Mouse (Mus musculus) liver, embryonic 11.5 days (tissue): Measurements from ENCODE around the gene Lrp5. TPM values are rescaled to one million over a fixed set of nuclear protein-coding genes. Genes with fewer than 3 reads are reported as not detected.

Source experiments
- ATAC-seq: fragments of 200-750 bp; cut with Nextera tagmentation; replicated peaks from 2 replicates; pipeline ENCODE4 v1.8.0; 2017; ENCODE audit warnings: moderate number of reproducible peaks, mild to moderate bottlenecking, moderate TSS enrichment, moderate library complexity; ENCODE audit not compliant: low FRiP score
- DNase-seq: peaks from one replicate; pipeline ENCODE4 v3.0.0-alpha.2; 2017; ENCODE audit warnings: low spot score
- H3K27ac ChIP-seq: fragments of 300-500 bp; sonication (generic); 2 replicates; pipeline ENCODE4 v1.5.1; 2014; ENCODE audit warnings: mild to moderate bottlenecking, low read depth, low read length, control low read depth
- H3K27me3 ChIP-seq: fragments of 300-500 bp; sonication (generic); replicated peaks from 2 replicates; pipeline ENCODE4 v1.6.1; 2014; ENCODE audit warnings: low read length, mixed read lengths; ENCODE audit not compliant: control insufficient read depth, insufficient read depth
- H3K36me3 ChIP-seq: fragments of 300-500 bp; sonication (generic); 2 replicates; pipeline ENCODE4 v1.6.1; 2014; ENCODE audit warnings: mild to moderate bottlenecking, low read length, moderate library complexity, mixed read lengths; ENCODE audit not compliant: control insufficient read depth, insufficient read depth
- H3K4me1 ChIP-seq: fragments of 300-500 bp; sonication (generic); replicated peaks from 2 replicates; pipeline ENCODE4 v1.6.1; 2014; ENCODE audit warnings: low read length, mixed read lengths; ENCODE audit not compliant: control insufficient read depth, insufficient read depth
- H3K4me2 ChIP-seq: fragments of 300-500 bp; sonication (generic); 2 replicates; pipeline ENCODE4 v1.6.1; 2014; ENCODE audit warnings: mild to moderate bottlenecking, control low read depth, moderate library complexity
- H3K4me3 ChIP-seq: fragments of 300-500 bp; sonication (generic); 2 replicates; pipeline ENCODE4 v1.5.1; 2014; ENCODE audit warnings: low read depth, low read length, control low read depth
- H3K9ac ChIP-seq: fragments of 300-500 bp; sonication (generic); 2 replicates; pipeline ENCODE4 v1.6.1; 2014; ENCODE audit warnings: low read depth, low read length, control low read depth
- H3K9me3 ChIP-seq: fragments of 300-500 bp; sonication (generic); 2 replicates; pipeline ENCODE4 v1.6.1; 2016; ENCODE audit warnings: low read length, inconsistent platforms, mixed read lengths; ENCODE audit not compliant: control insufficient read depth
- whole genome bisulfite sequencing: fragments of 180-500 bp; shearing (Covaris S2); extraction: QIAGEN DNeasy Blood & Tissue Kit; methylation state at CpG from one replicate; pipeline ENCODE4 v1.1.7; 2014; 5-methylcytosine and 5-hydroxymethylcytosine counted together
- polyA plus RNA-seq: library from polyadenylated mRNA; unstranded; fragments of >200 nt; fragmentation: Nextera tagmentation; extraction: Ambion mirVana; gene quantifications from 2 replicates; pipeline ENCODE4 v1.2.1, GENCODE M21; 2014

Gene Lrp5
- polyA plus RNA-seq, 1 experiment from 2014 or later: 6.3 TPM

GRCm38 (mm10) chr19:3654940-3655339, 31.4 kb downstream of the Lrp5 start:
- H3K27ac ChIP-seq: no peak overlapping the region
- H3K36me3 ChIP-seq: peaks cover 30% of the 10 kb centered on the region
- H3K9me3 ChIP-seq: peaks cover 5% of the 10 kb centered on the region; the same call in 1 of the 2 replicates
- DNase-seq (no peak), ATAC-seq (no peak; the same call in 1 of the 2 replicates)
- no peak overlapping the region for H3K4me2 ChIP-seq
- 62% methylated on average over 4 of the region's 4 CpGs for WGBS
- no peaks in the 10 kb centered on the region for H3K27me3 ChIP-seq
- no peak overlapping the region for H3K9ac ChIP-seq
- no peak overlapping the region for H3K4me3 ChIP-seq
- H3K4me1 ChIP-seq: peaks cover 12% of the 10 kb centered on the region; the same call in 1 of the 2 replicates

GRCm38 (mm10) chr19:3654058-3654457, 32.3 kb downstream of the Lrp5 start:
- WGBS: 72% methylated on average over 5 of the region's 5 CpGs

GRCm38 (mm10) chr19:3653508-3653907, 32.9 kb downstream of the Lrp5 start:
- ATAC-seq (no peak), DNase-seq (no peak)
- Histone ChIP-seq H3K9ac (no peak overlapping the region), H3K4me2 (no peak overlapping the region), H3K9me3 (peaks cover 5% of the 10 kb centered on the region; the same call in 1 of the 2 replicates), H3K4me3 (no peak overlapping the region), H3K36me3 (peaks cover 21% of the 10 kb centered on the region), H3K27me3 (no peaks in the 10 kb centered on the region), H3K27ac (no peak overlapping the region), H3K4me1 (peaks cover 15% of the 10 kb centered on the region; the same call in 1 of the 2 replicates)
- 80% methylated on average over 4 of the region's 4 CpGs for WGBS

More at GRCm38 (mm10) chr19:3654058-3654457, 32.3 kb downstream of the Lrp5 start:
- no peak overlapping the region for H3K9ac ChIP-seq
- ATAC-seq: no peak
- peak overlapping the region; percentile 11; the same call in 1 of the 2 replicates for H3K27ac ChIP-seq
- H3K9me3 ChIP-seq: peaks cover 5% of the 10 kb centered on the region; the same call in 1 of the 2 replicates
- H3K4me2 ChIP-seq: no peak overlapping the region
- no peak for DNase-seq
- no peak overlapping the region for H3K4me3 ChIP-seq
- peaks cover 25% of the 10 kb centered on the region for H3K36me3 ChIP-seq
- H3K4me1 ChIP-seq: peaks cover 12% of the 10 kb centered on the region; the same call in 1 of the 2 replicates
- H3K27me3 ChIP-seq: no peaks in the 10 kb centered on the region

- peaks cover 18% of the 10 kb centered on the region for H3K36me3 ChIP-seq
- H3K9me3 ChIP-seq: no peaks in the 10 kb centered on the region
- H3K4me1 ChIP-seq: peaks cover 15% of the 10 kb centered on the region
- H3K4me2 ChIP-seq: no peak overlapping the region
- H3K9ac ChIP-seq: no peak overlapping the region
- DNase-seq (no peak), ATAC-seq (no peak)
- H3K27me3 ChIP-seq: no peaks in the 10 kb centered on the region
- 97% methylated on average over 13 of the region's 13 CpGs for WGBS
- H3K27ac ChIP-seq: no peak overlapping the region
- H3K4me3 ChIP-seq: no peak overlapping the region
Observed at GRCm38 (mm10) chr19:3651989-3652388, 34.4 kb downstream of the Lrp5 start.

GRCm38 (mm10) chr19:3651220-3651619, 35.1 kb downstream of the Lrp5 start:
- 96% methylated on average over 3 of the region's 3 CpGs for WGBS
- no peak overlapping the region for H3K9ac ChIP-seq
- H3K27ac ChIP-seq: no peak overlapping the region
- DNase-seq (no peak), ATAC-seq (no peak)
- peaks cover 18% of the 10 kb centered on the region for H3K36me3 ChIP-seq
- no peak overlapping the region for H3K4me2 ChIP-seq
- no peaks in the 10 kb centered on the region for H3K27me3 ChIP-seq
- H3K4me1 ChIP-seq: peaks cover 13% of the 10 kb centered on the region
- no peaks in the 10 kb centered on the region for H3K9me3 ChIP-seq
- H3K4me3 ChIP-seq: no peak overlapping the region

GRCm38 (mm10) chr19:3650448-3650847, 35.9 kb downstream of the Lrp5 start:
- Histone ChIP-seq H3K9me3 (no peaks in the 10 kb centered on the region), H3K27me3 (no peaks in the 10 kb centered on the region), H3K9ac (no peak overlapping the region), H3K36me3 (peaks cover 18% of the 10 kb centered on the region), H3K4me3 (no peak overlapping the region), H3K27ac (no peak overlapping the region), H3K4me1 (peaks cover 11% of the 10 kb centered on the region), H3K4me2 (no peak overlapping the region)
- 86% methylated on average over 3 of the region's 3 CpGs for WGBS
- DNase-seq (no peak), ATAC-seq (no peak)

- Histone ChIP-seq H3K4me1 (peaks cover 3% of the 10 kb centered on the region), H3K4me3 (no peak overlapping the region), H3K36me3 (peaks cover 18% of the 10 kb centered on the region), H3K27me3 (no peaks in the 10 kb centered on the region), H3K4me2 (no peak overlapping the region), H3K9me3 (no peaks in the 10 kb centered on the region), H3K27ac (no peak overlapping the region), H3K9ac (no peak overlapping the region)
- DNase-seq (no peak), ATAC-seq (0 out of 2 replicates have a peak, but pooled peaks have one; percentile 30)
- WGBS: 82% methylated on average over 9 of the region's 11 CpGs
Observed at GRCm38 (mm10) chr19:3648830-3649450, 37.4 kb downstream of the Lrp5 start.

GRCm38 (mm10) chr19:3647999-3648398, 38.4 kb downstream of the Lrp5 start:
- Histone ChIP-seq H3K4me1 (peaks cover 3% of the 10 kb centered on the region), H3K9me3 (no peaks in the 10 kb centered on the region), H3K27me3 (no peaks in the 10 kb centered on the region), H3K36me3 (peaks cover 22% of the 10 kb centered on the region), H3K4me3 (no peak overlapping the region), H3K9ac (no peak overlapping the region), H3K4me2 (no peak overlapping the region), H3K27ac (no peak overlapping the region)
- 87% methylated on average over 3 of the region's 3 CpGs for WGBS
- ATAC-seq: peak; percentile 23; the same call in 1 of the 2 replicates
- no peak for DNase-seq

GRCm38 (mm10) chr19:3645813-3646212, 40.6 kb downstream of the Lrp5 start:
- 63% methylated on average over 3 of the region's 3 CpGs for WGBS
- Histone ChIP-seq H3K4me3 (no peak overlapping the region), H3K36me3 (peaks cover 9% of the 10 kb centered on the region), H3K4me1 (peaks cover 8% of the 10 kb centered on the region), H3K4me2 (no peak overlapping the region), H3K27me3 (no peaks in the 10 kb centered on the region), H3K9ac (no peak overlapping the region), H3K27ac (no peak overlapping the region), H3K9me3 (no peaks in the 10 kb centered on the region)
- DNase-seq: no peak
- ATAC-seq: no peak; the same call in 1 of the 2 replicates
